Mouse (Mus musculus): ENCODE data around the gene Mgat3.

Mgat3 gene

DNA sequence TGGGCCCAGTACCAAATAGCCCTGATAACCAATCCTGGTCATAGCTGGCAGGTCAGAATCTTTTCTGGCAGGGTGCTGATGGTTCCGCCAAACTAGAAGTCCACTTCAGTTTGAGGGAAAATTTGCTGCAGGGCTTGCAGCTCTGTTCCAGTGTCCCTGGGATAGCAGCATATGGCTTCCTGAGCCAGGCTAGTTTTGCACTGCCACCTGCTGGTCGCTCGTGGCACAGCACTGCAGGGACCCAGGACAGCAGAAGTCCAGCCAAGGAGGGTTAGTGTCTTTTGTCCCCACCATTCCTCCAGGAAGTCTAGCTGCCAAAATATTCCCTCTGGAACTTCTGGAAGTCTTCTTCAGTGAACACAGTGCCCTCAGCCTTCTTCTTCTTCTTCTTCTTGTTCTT lies 87.2 kb downstream of the Mgat3 start:
- ATAC-seq (ENCODE audit: low TSS enrichment) = 0 out of 2 replicates have a peak, but pooled peaks have one; percentile 28

DNA sequence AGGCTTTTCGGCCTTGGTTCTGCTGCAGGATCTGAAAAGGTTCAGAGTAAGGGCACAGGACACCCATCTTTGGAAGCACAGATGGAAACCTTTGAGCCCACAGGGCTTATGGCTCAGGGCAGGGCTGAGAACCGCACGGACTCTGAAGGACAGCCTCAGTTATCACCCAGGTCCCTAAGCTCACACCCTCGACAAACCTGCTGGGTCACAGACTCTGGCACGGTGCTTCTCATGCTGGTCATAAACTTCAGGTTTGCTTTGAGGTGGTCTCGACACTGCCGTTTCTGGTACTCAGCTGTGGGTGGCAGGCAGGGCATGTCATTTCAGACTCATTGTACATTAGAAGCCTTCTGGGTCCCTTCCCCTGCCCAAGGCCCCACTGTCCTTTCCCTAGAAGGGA lies 87.6 kb downstream of the Mgat3 start:
- no peak for ATAC-seq (ENCODE audit: low TSS enrichment)

DNA sequence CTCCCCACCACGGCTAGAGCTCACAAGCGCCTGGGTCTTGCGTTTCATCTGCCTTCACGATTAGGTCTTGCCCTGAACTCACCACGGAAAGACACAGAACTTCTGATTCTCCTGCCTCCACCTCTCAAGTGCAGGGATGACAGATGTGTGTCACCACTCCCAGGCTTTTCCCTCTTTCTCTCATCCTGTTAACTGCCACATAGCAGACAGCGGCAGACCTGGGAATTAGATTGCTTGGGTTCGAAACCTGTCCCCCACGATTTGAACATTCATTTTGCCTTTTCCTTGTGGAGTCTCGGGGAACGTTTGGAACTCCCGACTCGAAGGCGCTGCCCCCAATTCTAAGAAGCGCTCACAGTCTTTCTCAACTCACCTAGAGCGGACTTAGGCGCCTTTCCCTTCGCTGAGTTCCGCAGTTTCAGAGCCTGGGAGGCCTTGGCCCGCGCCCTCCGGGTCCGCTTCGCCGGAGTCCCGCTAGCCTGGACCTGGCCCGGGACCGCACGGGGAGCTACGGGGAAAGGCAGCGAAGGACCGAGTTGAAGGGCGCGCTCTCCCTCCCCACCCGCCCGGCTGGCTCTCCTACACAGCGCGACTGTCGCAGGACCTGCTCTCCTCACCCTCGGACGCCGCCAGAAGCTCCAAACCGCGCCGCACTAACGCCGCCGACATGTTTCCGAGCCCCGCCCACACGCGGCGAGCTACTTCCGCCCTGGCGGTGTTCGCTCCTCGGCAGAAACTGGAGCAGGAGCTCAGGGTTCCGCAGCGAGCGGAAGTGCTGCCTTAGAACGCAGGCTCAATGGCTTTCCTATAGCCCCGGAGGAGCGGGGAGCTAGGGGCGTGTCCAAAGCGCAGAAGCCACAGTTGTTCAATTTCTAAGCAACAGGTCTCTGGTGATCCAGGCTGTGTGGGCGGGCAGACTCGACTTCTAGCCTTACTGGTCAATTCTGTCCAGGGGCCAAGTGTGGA lies 90.4 kb downstream of the Mgat3 start, which contains the start of gene Rps19bp1:
TSS of gene Rps19bp1 (minus strand) at position 706 of the 966 bp plus-strand sequence.
- peak; percentile 90 for ATAC-seq (ENCODE audit: low TSS enrichment)

All from frontal cortex, adult (tissue).